Mouse (Mus musculus) c-Kit-positive CD71-negative TER-119-negative erythroid progenitor cells, embryonic 14.5 days (primary cell): ENCODE results near the gene Tgfbr3.
"Not testable (repeated sequence)": the region's sequence is repeated elsewhere in the genome, so short reads cannot be mapped to it uniquely, and the experiment has no call there.

Source experiments
- DNase-seq: peaks from one replicate; pipeline ENCODE4 v3.0.0-alpha.2; 2013; ENCODE audit warnings: low read depth

Gene Tgfbr3

GRCm38 (mm10) chr5:107279263-107279662 is 10.2 kb downstream of the Tgfbr3 start:
- no peak for DNase-seq

DNA sequence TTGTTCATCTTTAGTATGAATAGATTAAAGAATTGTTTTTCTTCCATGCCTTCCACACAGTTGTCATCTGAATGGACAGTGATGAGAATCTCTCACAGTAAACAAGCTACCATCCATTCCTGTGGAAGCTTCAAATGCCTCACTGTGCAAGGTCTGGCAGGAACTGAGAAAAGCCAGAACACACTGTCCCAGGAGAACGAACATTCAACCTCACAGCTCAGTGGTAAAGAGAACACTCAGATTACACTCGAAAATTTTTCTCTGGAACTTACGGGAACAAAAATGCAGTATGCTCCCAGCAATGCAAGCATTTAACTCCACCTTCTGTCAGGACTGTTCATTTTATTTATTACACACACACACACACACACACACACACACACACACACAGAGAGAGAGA is 13.2 kb downstream of the Tgfbr3 start:
- no peak for DNase-seq

DNA sequence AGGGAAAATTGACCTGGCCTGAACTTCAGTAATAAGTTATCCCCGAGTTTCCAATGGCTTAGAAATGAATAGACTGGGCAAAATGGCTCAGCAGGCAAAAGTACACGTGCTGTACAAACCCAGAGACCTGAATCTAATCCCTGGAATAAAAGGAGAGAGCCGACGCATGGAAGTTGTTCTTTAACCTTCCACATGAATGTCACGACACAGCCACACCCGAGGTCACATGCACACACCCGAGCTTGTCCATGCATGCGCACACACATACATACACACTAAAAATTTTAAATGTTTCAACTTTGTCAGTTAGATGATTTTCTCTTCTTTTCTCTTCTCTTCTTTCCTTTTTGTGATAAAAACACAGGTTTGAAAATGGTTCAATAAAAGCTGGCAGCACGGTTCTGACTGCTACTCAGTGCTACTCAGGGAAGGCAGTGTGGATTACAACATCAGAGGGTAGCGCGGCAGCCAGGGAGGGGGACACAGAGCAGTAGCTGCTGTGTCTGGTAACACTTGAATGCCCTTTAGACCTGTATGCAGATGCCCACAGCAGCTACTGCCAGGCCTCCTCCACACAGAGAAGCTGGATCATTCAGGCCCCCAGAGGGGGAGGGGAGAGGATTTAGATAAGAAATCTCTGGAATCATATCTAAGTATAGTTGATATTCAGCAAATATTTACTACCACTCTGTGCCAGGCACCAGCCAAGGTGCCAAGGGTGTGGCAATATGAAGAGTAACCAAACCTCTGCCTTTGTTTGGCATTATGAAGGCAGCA is 17.0 kb downstream of the Tgfbr3 start:
- DNase-seq: no peak

DNA sequence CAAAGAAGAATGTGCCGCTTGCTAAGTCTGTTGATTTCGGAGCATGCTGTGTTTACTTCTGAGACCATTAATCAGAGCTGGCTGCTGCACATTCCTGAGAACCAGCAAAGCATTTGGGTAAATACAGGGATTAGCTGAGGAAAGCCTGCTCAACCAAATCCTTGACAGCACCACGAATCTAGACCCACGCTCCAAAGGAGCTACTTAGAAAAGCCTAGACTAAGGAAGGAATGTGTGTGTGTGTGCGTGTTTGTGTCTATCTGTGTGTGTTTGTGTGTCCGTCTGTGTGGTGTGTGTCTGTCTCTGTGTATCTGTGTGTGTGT is 20.5 kb downstream of the Tgfbr3 start:
- no peak for DNase-seq

DNA sequence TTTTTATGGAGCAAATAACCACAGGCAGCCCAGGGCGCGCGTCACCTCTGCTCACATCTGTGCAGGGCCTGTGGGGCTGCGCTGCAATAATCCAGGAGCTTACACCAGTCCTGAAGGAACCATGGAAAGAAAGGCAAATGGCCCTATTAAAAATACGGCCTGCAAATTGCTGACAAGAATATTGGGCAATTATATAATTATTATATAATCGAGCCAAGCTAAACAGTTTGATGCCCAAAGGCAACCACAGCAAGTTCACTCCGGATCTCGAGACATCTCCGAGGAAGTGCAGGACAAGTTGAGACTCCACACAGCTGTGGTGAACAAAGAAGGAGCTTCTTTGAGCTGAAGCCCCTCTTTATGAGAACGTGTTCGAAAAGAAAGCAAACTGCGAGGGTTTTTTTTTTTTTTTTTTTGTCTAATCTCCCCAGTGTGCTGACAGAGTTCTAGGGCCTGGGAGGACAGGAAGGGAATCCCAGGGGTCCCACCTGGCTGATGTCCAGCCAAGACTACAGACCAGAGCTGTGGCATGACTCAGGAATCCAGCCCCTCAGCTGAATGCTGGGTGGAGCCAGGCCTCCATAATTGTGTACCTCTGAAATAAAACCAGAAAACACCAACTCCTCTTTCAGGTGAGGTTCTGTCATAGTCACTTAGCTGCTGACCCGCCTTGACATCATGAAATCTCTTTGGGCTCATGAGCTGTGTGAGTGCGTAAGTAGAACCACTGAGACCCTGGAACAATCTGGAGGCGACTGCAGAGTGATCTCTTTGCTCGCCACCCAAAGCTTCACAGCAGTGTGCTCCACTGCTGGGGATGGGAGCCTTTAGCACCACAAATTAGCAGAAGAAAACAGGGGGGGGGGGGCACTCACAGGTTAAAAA is 21.1 kb downstream of the Tgfbr3 start:
- no peak for DNase-seq

DNA sequence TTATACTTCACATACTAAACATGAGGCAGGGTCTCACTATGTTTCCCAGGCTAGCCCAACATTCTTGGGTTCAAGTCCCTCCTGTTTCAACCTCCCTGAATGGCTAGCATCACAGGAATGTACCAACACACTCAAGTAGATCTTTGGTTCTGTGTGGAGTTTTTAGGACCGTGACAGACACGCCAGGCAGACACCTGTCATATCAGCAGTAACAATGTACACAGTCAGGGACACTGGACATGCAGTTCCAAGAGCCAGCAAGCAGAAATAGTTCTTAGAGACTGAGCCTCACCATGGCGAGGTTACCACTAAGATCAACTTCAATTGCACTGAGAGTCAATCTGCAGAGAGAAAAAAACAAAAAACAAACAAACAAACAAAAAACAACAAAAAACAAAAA is 22.9 kb downstream of the Tgfbr3 start:
- DNase-seq: no peak

DNA sequence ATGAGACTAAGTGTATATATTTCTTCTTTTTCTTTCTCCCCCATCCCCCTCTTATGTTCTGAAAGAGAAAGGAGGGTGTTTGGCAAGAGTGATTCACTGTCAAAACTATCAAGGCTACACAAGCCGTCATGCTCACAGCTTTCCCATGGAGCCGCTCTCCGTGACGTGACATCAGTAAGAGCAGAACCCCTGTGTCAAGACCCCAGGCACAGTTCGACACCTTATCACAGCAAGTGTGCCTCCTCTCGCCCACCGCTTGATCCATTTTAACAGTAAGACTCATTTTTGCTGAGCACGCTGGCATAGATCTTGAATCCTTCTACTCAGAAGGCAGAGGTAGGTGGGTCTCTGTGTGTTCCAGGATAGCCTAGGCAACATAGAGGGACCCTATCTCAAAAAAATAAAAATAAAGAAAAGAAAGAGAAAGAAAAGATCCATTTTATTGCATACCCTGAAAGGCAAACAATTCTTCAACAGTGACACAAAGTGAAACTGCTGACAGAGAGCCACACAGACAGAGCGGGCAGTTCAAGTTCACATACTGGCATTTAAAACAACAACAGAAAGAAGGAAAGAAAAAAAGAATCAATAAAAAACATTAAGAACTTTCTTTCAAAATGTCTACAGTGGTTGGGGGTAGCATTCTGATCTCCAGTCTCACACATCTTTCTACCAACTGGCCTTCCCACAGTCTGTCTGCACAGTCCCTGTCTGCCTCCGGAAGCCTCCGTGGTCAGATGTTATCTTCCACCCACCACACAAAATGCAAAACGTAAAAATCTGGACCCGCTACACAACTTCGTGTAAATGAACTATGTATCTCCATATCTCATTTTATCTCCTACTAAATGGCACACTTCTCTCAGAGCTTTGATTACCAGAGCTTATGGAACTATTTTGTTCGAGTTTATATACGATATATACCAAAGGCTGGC is 24.7 kb downstream of the Tgfbr3 start:
- no peak for DNase-seq

- DNase-seq: no peak
Measured at GRCm38 (mm10) chr5:107263836-107264235, 25.6 kb downstream of the Tgfbr3 start.

- DNase-seq: no peak
Measured at GRCm38 (mm10) chr5:107261930-107262329, 27.5 kb downstream of the Tgfbr3 start.

GRCm38 (mm10) chr5:107260708-107261495 is 28.5 kb downstream of the Tgfbr3 start:
- DNase-seq: no peak

- DNase-seq: no peak
Measured at GRCm38 (mm10) chr5:107259487-107260040, 29.9 kb downstream of the Tgfbr3 start.

- no peak for DNase-seq
Measured at GRCm38 (mm10) chr5:107253395-107253794, 36.0 kb downstream of the Tgfbr3 start.

DNA sequence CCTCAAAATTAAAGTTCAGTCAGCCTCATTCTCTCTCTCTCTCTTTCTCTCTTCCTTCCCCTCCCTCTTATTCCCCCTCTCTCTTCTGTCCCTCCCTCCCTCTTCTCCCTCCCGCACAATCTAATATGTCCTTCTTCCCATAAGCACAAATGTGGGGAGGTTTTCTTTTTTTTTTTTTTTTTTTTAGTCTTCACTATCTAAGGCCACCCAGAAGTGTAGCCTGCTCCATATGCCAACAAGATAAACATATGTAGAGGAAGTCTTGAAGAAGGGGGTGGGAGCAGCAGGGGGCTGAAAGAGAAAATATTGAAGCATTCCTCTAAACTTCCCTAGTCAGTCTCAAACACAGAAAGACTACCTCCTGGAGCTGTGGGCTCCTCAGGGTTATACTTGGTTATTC is 37.0 kb downstream of the Tgfbr3 start:
- no peak for DNase-seq

- DNase-seq: no peak
Measured at GRCm38 (mm10) chr5:107251751-107252305, 37.6 kb downstream of the Tgfbr3 start.

DNA sequence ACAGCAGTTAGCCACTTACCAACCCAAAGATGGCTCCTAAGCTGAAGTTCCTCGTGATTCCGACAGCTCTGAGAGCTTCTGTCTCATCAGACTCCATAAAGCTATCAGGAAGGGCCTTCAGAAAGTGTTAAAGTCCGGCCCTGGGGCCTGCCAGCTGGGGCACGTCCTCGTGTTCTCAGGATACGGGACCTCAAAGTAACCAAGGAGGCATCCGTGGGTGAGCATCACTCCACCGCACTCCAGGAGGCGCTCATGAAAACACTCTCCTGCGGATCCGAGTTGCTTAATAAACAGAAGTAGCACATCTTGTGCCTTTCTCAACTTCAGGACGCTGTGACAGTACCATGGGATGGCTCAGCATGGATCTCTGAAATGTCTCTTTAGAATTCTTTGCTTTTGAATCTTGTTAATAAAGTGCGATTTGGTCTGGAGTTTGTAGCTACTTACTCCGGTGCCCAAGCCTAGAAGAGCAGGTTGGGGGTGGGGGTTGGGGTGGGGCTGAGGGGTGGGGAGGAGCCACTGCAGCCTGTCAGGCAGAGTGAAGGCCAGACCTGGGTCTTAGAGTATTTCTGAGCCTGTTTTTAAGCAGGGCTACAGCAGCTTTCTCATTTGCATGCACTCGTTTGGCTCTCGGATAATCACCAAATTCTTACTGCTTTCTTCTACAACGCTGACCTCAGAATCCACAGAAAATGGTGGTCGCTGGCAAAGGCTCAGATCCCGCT is 38.7 kb downstream of the Tgfbr3 start:
- DNase-seq: no peak

GRCm38 (mm10) chr5:107248732-107249131 is 40.7 kb downstream of the Tgfbr3 start:
- no peak for DNase-seq

DNA sequence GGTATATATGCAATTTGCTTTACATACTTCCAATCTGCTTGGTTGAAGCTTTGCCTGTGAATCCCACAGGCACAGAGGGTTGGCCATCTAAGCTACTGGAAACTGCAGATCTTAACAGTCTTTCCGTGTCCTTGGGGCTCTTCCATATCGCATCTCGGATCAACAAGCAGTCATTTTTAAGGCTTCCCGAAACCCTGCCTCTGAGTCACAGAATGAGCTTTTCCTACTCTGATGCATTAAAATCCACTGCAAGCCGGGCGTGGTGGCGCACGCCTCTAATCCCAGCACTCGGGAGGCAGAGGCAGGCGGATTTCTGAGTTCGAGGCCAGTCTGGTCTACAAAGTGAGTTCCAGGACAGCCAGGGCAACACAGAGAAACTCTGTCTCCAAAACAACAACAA is 41.1 kb downstream of the Tgfbr3 start:
- DNase-seq: not testable (repeated sequence)

DNA sequence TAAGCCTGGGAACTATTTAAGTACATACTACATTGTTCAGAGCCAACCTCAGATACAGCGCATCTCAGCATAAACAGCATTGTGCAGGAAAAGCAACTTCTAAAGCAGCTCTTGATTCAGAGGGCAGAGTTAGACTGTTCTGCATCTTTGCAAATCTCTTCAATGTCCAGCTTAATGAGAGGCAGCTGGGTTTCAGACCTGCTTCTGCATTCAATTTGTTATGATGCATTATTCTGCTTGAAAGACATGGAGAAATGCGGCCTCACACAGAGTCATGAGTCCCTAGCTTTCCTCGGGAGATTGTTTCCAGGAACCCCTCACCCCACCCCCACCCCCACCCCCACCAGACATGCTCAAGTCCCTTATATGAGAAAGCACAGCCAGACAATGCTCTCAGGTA is 41.6 kb downstream of the Tgfbr3 start:
- no peak for DNase-seq

DNA sequence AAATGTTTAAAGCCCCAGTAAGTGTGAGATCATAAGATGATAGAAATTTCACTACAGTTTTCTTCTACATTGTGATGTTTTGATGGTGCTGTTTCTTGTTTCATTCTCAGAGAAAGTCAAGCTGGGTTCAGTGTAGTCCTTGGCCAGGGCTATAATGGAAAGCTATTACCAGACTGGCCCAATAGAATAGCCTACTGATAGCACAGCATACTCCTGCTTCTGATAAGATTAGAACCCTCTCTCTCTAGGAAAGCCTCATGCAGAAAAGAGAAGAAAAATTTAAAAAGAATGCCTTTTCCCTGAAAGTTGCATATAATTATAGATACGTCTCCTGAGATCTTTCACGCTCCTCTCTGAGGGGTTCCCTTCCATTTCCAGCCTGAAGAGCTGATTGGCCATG is 46.0 kb downstream of the Tgfbr3 start:
- no peak for DNase-seq

DNA sequence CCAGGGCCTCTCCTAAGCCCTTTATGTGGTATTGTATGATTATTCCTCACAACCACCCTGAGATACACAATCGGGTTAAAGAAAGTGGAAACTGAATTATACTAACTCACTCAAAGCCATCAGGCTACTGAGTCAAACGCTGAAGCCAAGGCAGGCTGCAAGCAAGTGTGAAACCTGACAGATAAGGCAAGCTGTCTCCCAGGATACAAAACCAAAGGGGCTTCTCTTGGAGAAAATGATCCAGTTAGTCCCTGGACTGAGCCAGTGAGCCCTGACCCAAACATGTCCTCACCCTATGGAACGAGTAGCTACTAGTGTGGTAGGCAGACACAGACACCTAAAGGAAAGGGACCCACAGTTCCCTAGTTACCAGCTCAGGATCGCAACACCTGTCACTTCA is 46.4 kb downstream of the Tgfbr3 start:
- DNase-seq: no peak
